Mouse (Mus musculus) cortical plate, adult 2 months (tissue): ENCODE measurements at regions not wholly inside any gene's neighbourhood (a gene's known extent, or its start where the extent isn't known, plus 50 kb on each side); places are given as distances from the start of the nearest gene placed in this dataset.

Experiments used
- H3K27ac ChIP-seq: fragments of 200-500 bp; 2 replicates; pipeline ENCODE4 v1.5.1; 2012; ENCODE audit warnings: low read length, control low read depth, inconsistent platforms; ENCODE audit not compliant: insufficient read depth
- H3K4me1 ChIP-seq: fragments of 200-500 bp; 2 replicates; pipeline ENCODE4 v1.6.1; 2011; ENCODE audit warnings: low read length; ENCODE audit not compliant: control insufficient read depth, insufficient read depth
- H3K4me3 ChIP-seq: fragments of 200-500 bp; 2 replicates; pipeline ENCODE4 v1.5.1; 2011; ENCODE audit warnings: mild to moderate bottlenecking, low read length, control low read depth; ENCODE audit not compliant: insufficient read depth
- CTCF ChIP-seq: fragments of 200-500 bp; IDR thresholded peaks from 2 replicates; pipeline ENCODE4 v1.5.1; 2011; ENCODE audit warnings: mild to moderate bottlenecking, control low read depth, low read length; ENCODE audit not compliant: insufficient read depth; ENCODE audit errors: extremely low read depth
- POLR2A ChIP-seq: fragments of 200-500 bp; IDR thresholded peaks from 2 replicates; pipeline ENCODE4 v1.6.1; 2011; ENCODE audit warnings: mild to moderate bottlenecking, low read length, control low read depth; ENCODE audit not compliant: insufficient read depth; ENCODE audit errors: extremely low read depth

GRCm38 (mm10) chr9:47054595-47054994 lies 56.1 kb downstream of the Gm4791 start:
- H3K4me1 ChIP-seq: no peaks in the 10 kb centered on the region
- no peak overlapping the region for H3K4me3 ChIP-seq
- H3K27ac ChIP-seq: no peak overlapping the region
- TF ChIP-seq CTCF (no peak), POLR2A (no peak)

DNA sequence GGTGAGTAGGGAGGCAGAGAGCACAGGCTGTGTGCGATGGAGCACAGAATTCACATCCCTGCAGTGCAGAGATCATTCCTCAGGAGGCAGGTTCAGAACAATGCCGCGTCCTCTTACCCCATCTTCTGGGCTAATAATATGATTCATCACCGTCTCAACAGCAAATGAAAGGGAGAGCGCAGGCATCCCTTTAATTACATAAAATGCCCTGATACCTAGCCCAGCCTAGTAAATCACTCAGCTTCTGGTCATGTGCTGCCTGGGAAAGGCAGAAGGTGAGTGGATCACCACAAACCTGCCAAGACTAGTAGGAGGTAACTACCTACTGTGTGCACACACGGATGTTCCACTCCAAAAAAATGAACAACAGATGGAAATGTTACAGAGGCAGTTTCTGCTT lies 57.0 kb downstream of the Gm4791 start:
- no peak overlapping the region for H3K27ac ChIP-seq
- H3K4me3 ChIP-seq: no peak overlapping the region
- no peak for TF ChIP-seq POLR2A
- TF ChIP-seq CTCF: no peak
- no peaks in the 10 kb centered on the region for H3K4me1 ChIP-seq

DNA sequence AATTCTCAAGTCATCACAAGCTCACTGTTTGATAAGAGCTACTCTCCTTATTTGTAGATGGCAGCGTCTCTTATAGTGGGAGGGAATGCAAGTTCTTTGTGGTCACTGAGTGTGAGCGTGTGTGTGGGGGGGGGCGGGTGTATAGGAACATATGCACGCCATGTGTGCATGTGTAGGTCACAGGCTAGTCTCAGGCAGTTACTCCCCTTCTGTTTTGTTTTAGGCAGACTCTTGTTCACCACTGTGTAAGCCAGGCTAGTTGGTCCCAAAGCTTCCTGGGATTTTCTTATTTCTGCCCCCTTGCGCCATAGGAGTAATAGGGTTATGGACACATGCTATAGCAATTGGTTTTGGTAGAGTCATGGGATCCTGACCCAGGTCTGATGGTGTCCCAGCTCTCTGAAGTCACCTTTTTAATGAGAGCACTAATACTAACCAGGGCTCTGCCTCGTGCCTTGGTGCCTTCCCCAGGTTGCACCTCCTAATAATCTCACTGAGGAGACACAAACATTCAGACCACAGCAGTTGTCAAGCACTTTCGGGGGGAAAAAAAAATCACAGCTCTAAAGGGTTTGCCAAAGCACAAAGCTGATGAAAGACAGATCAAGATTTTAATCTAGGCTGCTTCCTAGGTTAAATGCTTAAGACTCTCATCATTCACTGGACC lies 60.9 kb downstream of the Gm4791 start:
- no peak overlapping the region for H3K27ac ChIP-seq
- no peaks in the 10 kb centered on the region for H3K4me1 ChIP-seq
- H3K4me3 ChIP-seq: no peak overlapping the region
- no peak for TF ChIP-seq CTCF
- no peak for TF ChIP-seq POLR2A

DNA sequence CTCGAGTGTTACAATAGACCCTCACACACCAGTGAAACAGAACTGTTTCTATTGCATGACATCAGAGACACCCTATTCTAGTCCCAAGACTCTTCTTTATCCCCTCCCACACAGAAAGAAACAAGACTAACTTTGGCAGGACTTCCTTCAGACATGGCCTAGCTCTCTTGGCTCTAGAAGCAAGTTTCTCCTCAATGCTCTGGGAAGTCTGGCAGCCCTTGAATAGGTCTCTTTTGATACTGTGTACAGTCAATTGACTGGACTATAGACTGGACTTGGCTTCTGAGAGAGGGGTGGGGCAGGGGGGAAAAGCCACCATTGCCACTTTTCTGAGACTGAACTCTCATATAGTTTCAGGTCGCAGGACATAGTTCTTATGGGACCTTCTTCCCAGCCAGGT lies 62.2 kb downstream of the Gm4791 start:
- Histone ChIP-seq H3K4me3 (no peak overlapping the region), H3K27ac (no peak overlapping the region), H3K4me1 (no peaks in the 10 kb centered on the region)
- TF ChIP-seq POLR2A (no peak), CTCF (no peak)

GRCm38 (mm10) chr9:47062516-47062915 lies 64.0 kb downstream of the Gm4791 start:
- Histone ChIP-seq H3K4me3 (no peak overlapping the region), H3K27ac (no peak overlapping the region), H3K4me1 (no peaks in the 10 kb centered on the region)
- TF ChIP-seq POLR2A (no peak), CTCF (no peak)

DNA sequence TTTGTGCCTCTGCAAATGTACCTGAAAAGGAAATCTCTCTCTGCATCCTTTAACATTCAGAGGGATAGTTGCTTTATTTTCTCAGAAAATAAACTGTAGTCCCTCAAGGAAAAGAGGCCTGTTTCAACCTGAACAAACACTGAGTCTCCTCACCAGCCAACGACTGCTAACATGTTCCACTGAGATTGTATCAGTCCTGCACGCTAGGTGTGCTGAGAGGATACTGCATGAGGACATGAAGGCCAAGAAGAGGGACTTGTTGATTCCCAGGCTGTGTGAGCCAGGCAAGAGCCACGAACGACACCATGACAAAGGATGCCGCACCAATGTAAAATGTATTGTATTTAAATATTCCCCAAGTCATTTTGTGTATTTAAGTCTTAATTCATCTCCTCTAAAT lies 65.2 kb downstream of the Gm4791 start:
- Histone ChIP-seq H3K4me1 (no peaks in the 10 kb centered on the region), H3K4me3 (no peak overlapping the region), H3K27ac (no peak overlapping the region)
- no peak for TF ChIP-seq POLR2A
- no peak for TF ChIP-seq CTCF

DNA sequence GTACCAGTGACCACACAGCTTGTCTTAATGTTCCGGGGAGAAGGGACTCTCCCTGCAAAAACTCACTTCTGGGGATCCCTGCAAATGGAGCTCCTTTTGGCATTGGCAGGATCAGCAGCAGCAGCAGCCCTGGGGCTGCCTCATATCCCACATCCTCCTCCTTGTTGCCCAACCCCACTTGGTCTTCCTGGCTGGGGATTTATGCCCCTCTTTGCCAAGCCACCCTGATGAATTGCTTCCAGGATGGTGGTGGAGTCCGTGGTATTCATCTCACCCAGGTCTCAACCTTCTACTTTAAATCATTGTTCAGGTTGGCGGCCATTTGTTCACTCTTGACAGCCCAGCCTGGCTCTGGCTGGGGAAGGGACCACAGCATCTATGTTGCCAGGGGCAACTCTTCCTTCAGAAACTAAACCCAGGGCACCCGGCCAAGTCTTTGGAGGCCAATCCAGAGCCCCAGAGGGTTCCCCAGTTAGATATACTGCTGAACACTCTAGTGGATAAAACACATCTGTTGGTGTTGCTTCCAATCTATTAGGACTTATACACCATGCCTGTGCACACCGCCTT lies 66.0 kb downstream of the Gm4791 start:
- H3K4me3 ChIP-seq: no peak overlapping the region
- TF ChIP-seq POLR2A (no peak), CTCF (no peak)

DNA sequence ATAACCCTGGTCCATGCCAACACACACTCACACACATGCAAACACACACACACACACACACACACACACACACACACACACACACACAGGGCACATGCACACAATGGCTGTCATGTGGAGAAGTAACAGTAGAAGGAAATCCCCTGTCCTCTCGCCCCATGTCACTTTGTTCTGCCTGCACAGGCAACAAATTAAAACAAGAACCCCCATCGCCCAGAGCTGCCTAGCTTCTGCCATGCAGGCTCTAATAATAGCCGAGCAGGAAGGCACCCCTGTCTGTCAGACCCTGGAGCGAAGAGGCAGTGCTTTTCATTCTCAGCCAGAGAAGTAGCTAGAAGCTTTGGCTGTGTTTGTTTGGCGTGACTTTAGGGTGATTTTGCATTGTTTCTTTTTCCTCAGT lies 70.9 kb downstream of the Gm4791 start:
- no peaks in the 10 kb centered on the region for H3K4me1 ChIP-seq
- TF ChIP-seq CTCF (no peak), POLR2A (no peak)
- no peak overlapping the region for H3K27ac ChIP-seq
- H3K4me3 ChIP-seq: no peak overlapping the region

More for the DNA sequence above, 66.0 kb downstream of the Gm4791 start:
- Histone ChIP-seq H3K27ac (no peak overlapping the region), H3K4me1 (no peaks in the 10 kb centered on the region)

GRCm38 (mm10) chr9:47070958-47071357 lies 72.4 kb downstream of the Gm4791 start:
- no peak overlapping the region for H3K27ac ChIP-seq
- no peak overlapping the region for H3K4me3 ChIP-seq
- TF ChIP-seq CTCF: no peak
- no peak for TF ChIP-seq POLR2A
- H3K4me1 ChIP-seq: no peaks in the 10 kb centered on the region

GRCm38 (mm10) chr9:47076946-47077345 lies 78.4 kb downstream of the Gm4791 start:
- H3K4me3 ChIP-seq: no peak overlapping the region
- TF ChIP-seq CTCF (no peak), POLR2A (no peak)
- no peak overlapping the region for H3K27ac ChIP-seq
- H3K4me1 ChIP-seq: no peaks in the 10 kb centered on the region

GRCm38 (mm10) chr9:47077416-47077815 lies 78.9 kb downstream of the Gm4791 start:
- Histone ChIP-seq H3K27ac (no peak overlapping the region), H3K4me3 (no peak overlapping the region), H3K4me1 (no peaks in the 10 kb centered on the region)
- TF ChIP-seq POLR2A (no peak), CTCF (no peak)
